Mouse (Mus musculus) brain, embryonic 14.5 days (tissue): ENCODE results near the gene Map1b.

Experiments used
- CTCF ChIP-seq: fragments of 200-500 bp; IDR thresholded peaks from 2 replicates; pipeline ENCODE4 v1.5.1; 2012; ENCODE audit warnings: inconsistent platforms, mild to moderate bottlenecking, moderate library complexity, borderline replicate concordance; ENCODE audit not compliant: insufficient read depth, insufficient read length; ENCODE audit errors: extremely low read depth
- POLR2A ChIP-seq: fragments of 200-500 bp; IDR thresholded peaks from 2 replicates; pipeline ENCODE4 v1.6.1; 2012; ENCODE audit warnings: mild to moderate bottlenecking, inconsistent platforms, borderline replicate concordance; ENCODE audit not compliant: poor library complexity, insufficient read depth, insufficient read length, severe bottlenecking; ENCODE audit errors: extremely low read depth

GRCm38 (mm10) chr13:99502911-99503310 is 13.4 kb downstream of the Map1b start:
- TF ChIP-seq CTCF (no peak), POLR2A (no peak)
